Comparison of ENCODE assay signal across 8 mouse cellular contexts in genomic region chr3:89420421-89420820, GRCm38 (mm10). TPM values are rescaled to one million over a fixed set of nuclear protein-coding genes. Genes with fewer than 3 reads are reported as not detected.
DNase-seq lines count a peak whose midpoint lies in the region; ATAC-seq and TF ChIP-seq lines count a peak whose summit lies in the region.

No protein-coding gene starts in this region.

- no peak overlapping the region for H3K4me3 ChIP-seq in heart, embryonic 11.5 days (ENCODE audit: low read depth, low read length)
- H3K4me3 ChIP-seq in neural tube, embryonic 11.5 days (ENCODE audit: low read depth, low read length) = 0 out of 2 replicates have a peak overlapping the region, but pooled peaks have one; percentile 39
- peak overlapping the region; percentile 61 for H3K4me3 ChIP-seq in limb, embryonic 14.5 days (replicated peaks; ENCODE audit: low read length)
- peak overlapping the region; percentile 53; the same call in 1 of the 2 replicates for H3K4me3 ChIP-seq in stomach, postnatal 0 days (ENCODE audit: low read depth, low read length)

- WGBS in heart, embryonic 11.5 days (ENCODE audit: insufficient replicate concordance) = 60% methylated on average over 2 of the region's 2 CpGs
- 46% methylated on average over 2 of the region's 2 CpGs for WGBS in neural tube, embryonic 11.5 days
- 45% methylated on average over 2 of the region's 2 CpGs for WGBS in limb, embryonic 14.5 days
- 30% methylated on average over 2 of the region's 2 CpGs for WGBS in stomach, postnatal 0 days

- TF ChIP-seq EP300 in stomach, postnatal 0 days (optimal IDR thresholded peaks at IDR 0.05) = no peak

- no peak for DNase-seq in heart, postnatal 10 days
- no peak for DNase-seq in neural tube, embryonic 11.5 days (ENCODE audit: low spot score)
- DNase-seq in neural tube, embryonic 10.5 days (ENCODE audit: extremely low spot score, low spot score) = no peak
- DNase-seq in limb, embryonic 14.5 days (ENCODE audit: low spot score) = no peak
- DNase-seq in stomach, postnatal 0 days (ENCODE audit: low spot score) = no peak
- no peak for DNase-seq in cerebellum, adult 9-10 months

- peak overlapping the region; percentile 97 for H3K27ac ChIP-seq in heart, embryonic 11.5 days (ENCODE audit: low read depth, low read length)
- no peak overlapping the region for H3K27ac ChIP-seq in neural tube, embryonic 11.5 days (ENCODE audit: low read depth, low read length)
- H3K27ac ChIP-seq in limb, embryonic 14.5 days (replicated peaks; ENCODE audit: low read depth, low read length) = peak overlapping the region; percentile 80
- H3K27ac ChIP-seq in stomach, postnatal 0 days (replicated peaks) = peak overlapping the region; percentile 90

- peak overlapping the region; percentile 90 for H3K4me2 ChIP-seq in heart, embryonic 11.5 days
- peak overlapping the region; percentile 58 for H3K4me2 ChIP-seq in neural tube, embryonic 11.5 days (ENCODE audit: low read depth)
- H3K4me2 ChIP-seq in limb, embryonic 14.5 days (replicated peaks; ENCODE audit: low read depth, low read length, severe bottlenecking) = peak overlapping the region; percentile 66
- peak overlapping the region; percentile 73 for H3K4me2 ChIP-seq in stomach, postnatal 0 days (replicated peaks; ENCODE audit: low read depth)

- H3K36me3 ChIP-seq in heart, embryonic 11.5 days (ENCODE audit: control insufficient read depth, insufficient read depth, low read length) = peaks cover 9% of the 10 kb centered on the region
- peaks cover 2% of the 10 kb centered on the region; the same call in 1 of the 2 replicates for H3K36me3 ChIP-seq in neural tube, embryonic 11.5 days (ENCODE audit: control insufficient read depth, insufficient read depth, low read length)
- H3K36me3 ChIP-seq in limb, embryonic 14.5 days (ENCODE audit: control insufficient read depth, insufficient read depth, low read length) = peaks cover 37% of the 10 kb centered on the region
- peaks cover 13% of the 10 kb centered on the region; the same call in 1 of the 2 replicates for H3K36me3 ChIP-seq in stomach, postnatal 0 days (ENCODE audit: control insufficient read depth, insufficient read depth, low read length)

- ATAC-seq in heart, embryonic 11.5 days (replicated peaks; ENCODE audit: insufficient number of reproducible peaks, low FRiP score, low TSS enrichment) = no peak
- no peak for ATAC-seq in neural tube, embryonic 11.5 days (ENCODE audit: insufficient read depth, low FRiP score, low TSS enrichment)
- no peak for ATAC-seq in limb, embryonic 14.5 days (ENCODE audit: low FRiP score, low read depth)
- ATAC-seq in stomach, postnatal 0 days (ENCODE audit: low FRiP score, low TSS enrichment) = no peak
- no peak for ATAC-seq in megakaryocyte-erythroid progenitor cell, adult 5-6 weeks (replicated peaks; ENCODE audit: low FRiP score, low TSS enrichment, poor library complexity, severe bottlenecking)

- H3K9me3 ChIP-seq in heart, embryonic 11.5 days (replicated peaks; ENCODE audit: control insufficient read depth, low read length) = no peaks in the 10 kb centered on the region
- no peaks in the 10 kb centered on the region for H3K9me3 ChIP-seq in neural tube, embryonic 11.5 days (ENCODE audit: control insufficient read depth, low read length)
- H3K9me3 ChIP-seq in limb, embryonic 14.5 days (ENCODE audit: control insufficient read depth, low read length) = no peaks in the 10 kb centered on the region
- H3K9me3 ChIP-seq in stomach, postnatal 0 days (ENCODE audit: control insufficient read depth, low read length) = no peaks in the 10 kb centered on the region

- no peak for TF ChIP-seq CTCF in stomach, postnatal 0 days (IDR thresholded peaks at IDR 0.05; ENCODE audit: low read depth)

- peaks cover 25% of the 10 kb centered on the region for H3K4me1 ChIP-seq in heart, embryonic 11.5 days (ENCODE audit: control insufficient read depth, insufficient read depth, low read length)
- H3K4me1 ChIP-seq in neural tube, embryonic 11.5 days (ENCODE audit: control insufficient read depth, insufficient read depth, low read length) = peaks cover 27% of the 10 kb centered on the region
- peaks cover 31% of the 10 kb centered on the region for H3K4me1 ChIP-seq in limb, embryonic 14.5 days (ENCODE audit: control insufficient read depth, insufficient read depth, low read length)
- H3K4me1 ChIP-seq in stomach, postnatal 0 days (replicated peaks; ENCODE audit: control insufficient read depth, insufficient read depth) = peaks cover 6% of the 10 kb centered on the region

- peak overlapping the region; percentile 11; the same call in 1 of the 2 replicates for H3K9ac ChIP-seq in heart, embryonic 11.5 days (ENCODE audit: low read depth, low read length)
- no peak overlapping the region for H3K9ac ChIP-seq in neural tube, embryonic 11.5 days (ENCODE audit: low read length)
- peak overlapping the region; percentile 32; the same call in 1 of the 2 replicates for H3K9ac ChIP-seq in limb, embryonic 14.5 days (ENCODE audit: low read depth, low read length, severe bottlenecking)
- peak overlapping the region; percentile 35; the same call in 1 of the 2 replicates for H3K9ac ChIP-seq in stomach, postnatal 0 days (ENCODE audit: low read length)

- H3K27me3 ChIP-seq in heart, embryonic 11.5 days (ENCODE audit: control insufficient read depth, insufficient read depth, low read length) = no peaks in the 10 kb centered on the region
- no peaks in the 10 kb centered on the region for H3K27me3 ChIP-seq in neural tube, embryonic 11.5 days (ENCODE audit: control insufficient read depth, insufficient read depth, low read length)
- H3K27me3 ChIP-seq in limb, embryonic 14.5 days (ENCODE audit: control insufficient read depth, insufficient read depth, low read length) = no peaks in the 10 kb centered on the region
- H3K27me3 ChIP-seq in stomach, postnatal 0 days (ENCODE audit: control insufficient read depth, insufficient read depth, low read length) = no peaks in the 10 kb centered on the region

- no peak for TF ChIP-seq POLR2A in limb, embryonic 14.5 days (IDR thresholded peaks at IDR 0.05; ENCODE audit: borderline replicate concordance, extremely low read depth, insufficient read depth, insufficient read length)

- intact Hi-C loops in heart, postnatal 10 days (cut with DNase I) = no loop called here

RNA-seq across cellular contexts. Expression of gene Shc1, which starts 2.2 kb away (rescaled TPM):
- 42.3 and 51.5 TPM in 2 replicates for polyA plus RNA-seq in heart, embryonic 11.5 days (2014; fragmentation: Nextera tagmentation; extraction: Ambion mirVana)
- 10 to 100 TPM; 59.1 to 62.1 TPM for total RNA-seq in heart, postnatal 10 days (2021)
- polyA plus RNA-seq in neural tube, embryonic 11.5 days (2014; fragmentation: Nextera tagmentation; extraction: Ambion mirVana) = 43.9 and 48.0 TPM in 2 replicates
- polyA plus RNA-seq in limb, embryonic 14.5 days (2012; rRNA removed) = 134 and 166 TPM in 2 replicates
- polyA plus RNA-seq in limb, embryonic 14.5 days (2014; fragmentation: Nextera tagmentation; extraction: Ambion mirVana) = 72.5 and 80.0 TPM in 2 replicates
- 42.6 and 49.0 TPM in 2 replicates for polyA plus RNA-seq in stomach, postnatal 0 days (2015; fragmentation: Nextera tagmentation; extraction: Ambion mirVana)
- total RNA-seq in megakaryocyte-erythroid progenitor cell, adult 5-6 weeks (2014; fragmentation: Nextera tagmentation) = 95.9 and 113 TPM in 2 replicates
- 40.2 and 68.5 TPM in 2 replicates for total RNA-seq in megakaryocyte-erythroid progenitor cell, adult 5-6 weeks (2017)

RNA-seq across cellular contexts. Expression of gene Cks1b, which starts 2.2 kb away (rescaled TPM):
- polyA plus RNA-seq in heart, embryonic 11.5 days (2014; fragmentation: Nextera tagmentation; extraction: Ambion mirVana) = 399 and 411 TPM in 2 replicates
- 10 to 100 TPM; 26.6 to 26.9 TPM for total RNA-seq in heart, postnatal 10 days (2021)
- 432 and 463 TPM in 2 replicates for polyA plus RNA-seq in neural tube, embryonic 11.5 days (2014; fragmentation: Nextera tagmentation; extraction: Ambion mirVana)
- polyA plus RNA-seq in limb, embryonic 14.5 days (2012; rRNA removed) = 247 and 268 TPM in 2 replicates
- 473 and 476 TPM in 2 replicates for polyA plus RNA-seq in limb, embryonic 14.5 days (2014; fragmentation: Nextera tagmentation; extraction: Ambion mirVana)
- 158 and 179 TPM in 2 replicates for polyA plus RNA-seq in stomach, postnatal 0 days (2015; fragmentation: Nextera tagmentation; extraction: Ambion mirVana)
- 185 and 237 TPM in 2 replicates for total RNA-seq in megakaryocyte-erythroid progenitor cell, adult 5-6 weeks (2014; fragmentation: Nextera tagmentation)
- total RNA-seq in megakaryocyte-erythroid progenitor cell, adult 5-6 weeks (2017) = 127 and 184 TPM in 2 replicates

RNA-seq across cellular contexts. Expression of gene Flad1, which starts 8.8 kb away (rescaled TPM):
- 33.7 and 34.2 TPM in 2 replicates for polyA plus RNA-seq in heart, embryonic 11.5 days (2014; fragmentation: Nextera tagmentation; extraction: Ambion mirVana)
- 10 to 100 TPM; 44.4 TPM for total RNA-seq in heart, postnatal 10 days (2021)
- polyA plus RNA-seq in neural tube, embryonic 11.5 days (2014; fragmentation: Nextera tagmentation; extraction: Ambion mirVana) = 29.4 and 30.9 TPM in 2 replicates
- polyA plus RNA-seq in limb, embryonic 14.5 days (2012; rRNA removed) = 32.8 and 36.0 TPM in 2 replicates
- 26.8 and 27.1 TPM in 2 replicates for polyA plus RNA-seq in limb, embryonic 14.5 days (2014; fragmentation: Nextera tagmentation; extraction: Ambion mirVana)
- 20.9 and 22.6 TPM in 2 replicates for polyA plus RNA-seq in stomach, postnatal 0 days (2015; fragmentation: Nextera tagmentation; extraction: Ambion mirVana)
- total RNA-seq in megakaryocyte-erythroid progenitor cell, adult 5-6 weeks (2014; fragmentation: Nextera tagmentation) = 24.8 and 27.7 TPM in 2 replicates
- 10.7 and 12.6 TPM in 2 replicates for total RNA-seq in megakaryocyte-erythroid progenitor cell, adult 5-6 weeks (2017)

RNA-seq across cellular contexts. Expression of gene Pygo2, which starts 9.6 kb away (rescaled TPM):
- polyA plus RNA-seq in heart, embryonic 11.5 days (2014; fragmentation: Nextera tagmentation; extraction: Ambion mirVana) = 31.1 and 33.7 TPM in 2 replicates
- 10 to 100 TPM; 16.8 to 22.3 TPM for total RNA-seq in heart, postnatal 10 days (2021)
- polyA plus RNA-seq in neural tube, embryonic 11.5 days (2014; fragmentation: Nextera tagmentation; extraction: Ambion mirVana) = 55.7 and 59.8 TPM in 2 replicates
- 83.4 and 121 TPM in 2 replicates for polyA plus RNA-seq in limb, embryonic 14.5 days (2012; rRNA removed)
- polyA plus RNA-seq in limb, embryonic 14.5 days (2014; fragmentation: Nextera tagmentation; extraction: Ambion mirVana) = 58.3 and 65.3 TPM in 2 replicates
- 18.0 and 21.3 TPM in 2 replicates for polyA plus RNA-seq in stomach, postnatal 0 days (2015; fragmentation: Nextera tagmentation; extraction: Ambion mirVana)
- 38.5 and 42.2 TPM in 2 replicates for total RNA-seq in megakaryocyte-erythroid progenitor cell, adult 5-6 weeks (2014; fragmentation: Nextera tagmentation)
- total RNA-seq in megakaryocyte-erythroid progenitor cell, adult 5-6 weeks (2017) = 9.6 and 19.9 TPM in 2 replicates

RNA-seq across cellular contexts. Expression of gene Pbxip1, which starts 16.1 kb away (rescaled TPM):
- 28.6 and 35.9 TPM in 2 replicates for polyA plus RNA-seq in heart, embryonic 11.5 days (2014; fragmentation: Nextera tagmentation; extraction: Ambion mirVana)
- 10 to 100 TPM; 66.5 to 66.8 TPM for total RNA-seq in heart, postnatal 10 days (2021)
- 8.6 and 9.1 TPM in 2 replicates for polyA plus RNA-seq in neural tube, embryonic 11.5 days (2014; fragmentation: Nextera tagmentation; extraction: Ambion mirVana)
- polyA plus RNA-seq in limb, embryonic 14.5 days (2012; rRNA removed) = 31.4 and 32.8 TPM in 2 replicates
- 17.9 and 21.2 TPM in 2 replicates for polyA plus RNA-seq in limb, embryonic 14.5 days (2014; fragmentation: Nextera tagmentation; extraction: Ambion mirVana)
- 48.4 and 48.6 TPM in 2 replicates for polyA plus RNA-seq in stomach, postnatal 0 days (2015; fragmentation: Nextera tagmentation; extraction: Ambion mirVana)
- 7.5 and 8.2 TPM in 2 replicates for total RNA-seq in megakaryocyte-erythroid progenitor cell, adult 5-6 weeks (2014; fragmentation: Nextera tagmentation)
- total RNA-seq in megakaryocyte-erythroid progenitor cell, adult 5-6 weeks (2017) = 14.6 and 30.4 TPM in 2 replicates
